Comparison of ENCODE assay signal across 10 mouse cellular contexts in the genomic region with DNA sequence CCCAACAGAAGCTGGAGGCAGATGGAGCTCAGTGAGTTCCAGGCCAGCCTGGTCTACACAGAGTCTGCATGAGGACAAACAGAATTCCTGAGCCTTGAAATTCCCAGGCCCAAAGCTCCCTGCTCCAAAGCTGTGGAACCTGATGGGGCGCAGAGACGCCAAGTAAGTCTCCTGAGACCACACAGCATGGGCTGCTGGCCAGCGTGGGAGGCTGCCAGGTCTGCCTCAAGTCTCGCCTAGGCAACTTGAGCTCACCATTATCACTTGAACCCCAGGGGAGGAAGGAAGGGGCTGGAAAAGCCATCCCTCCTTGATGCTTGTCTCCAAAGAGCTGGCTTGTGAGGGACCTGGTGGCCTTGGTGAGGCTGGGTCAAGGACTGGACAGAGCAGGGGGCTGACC. TPM values are rescaled to one million over a fixed set of nuclear protein-coding genes. Genes with fewer than 3 reads are reported as not detected.
DNase-seq lines count a peak whose midpoint lies in the region; ATAC-seq lines count a peak whose summit lies in the region.
"Had no signal": no experiment of that assay in that cellular context is flagged by ENCODE, and none has a peak within 500 bp of the region (broad histone marks: within the 10 kb centered on the region; RNA-seq: fewer than 3 reads in every experiment).

No protein-coding gene starts in this region.

- no peak overlapping the region for H3K4me3 ChIP-seq in hindbrain, embryonic 12.5 days
- no peak overlapping the region for H3K4me3 ChIP-seq in hindbrain, embryonic 11.5 days (ENCODE audit: low read depth, low read length)
- H3K4me3 ChIP-seq in heart, embryonic 10.5 days = peak overlapping the region; percentile 43
- H3K4me3 ChIP-seq: forebrain, embryonic 12.5 days had no signal

- H3K36me3 ChIP-seq in hindbrain, embryonic 12.5 days = peaks cover 32% of the 10 kb centered on the region
- H3K36me3 ChIP-seq in hindbrain, embryonic 11.5 days (ENCODE audit: control insufficient read depth, insufficient read depth, low read length) = peaks cover 14% of the 10 kb centered on the region; the same call in 1 of the 2 replicates
- H3K36me3 ChIP-seq in heart, embryonic 10.5 days = peaks cover 39% of the 10 kb centered on the region

- no peaks in the 10 kb centered on the region for H3K9me3 ChIP-seq in hindbrain, embryonic 12.5 days (replicated peaks)
- H3K9me3 ChIP-seq in hindbrain, embryonic 11.5 days (ENCODE audit: control insufficient read depth, low read length) = no peaks in the 10 kb centered on the region
- no peaks in the 10 kb centered on the region for H3K9me3 ChIP-seq in heart, embryonic 10.5 days
- H3K9me3 ChIP-seq: forebrain, embryonic 12.5 days had no signal

- 0 out of 2 replicates have a peak overlapping the region, but pooled peaks have one; percentile 3 for H3K4me2 ChIP-seq in hindbrain, embryonic 12.5 days (replicated peaks)
- no peak overlapping the region for H3K4me2 ChIP-seq in hindbrain, embryonic 11.5 days (replicated peaks; ENCODE audit: low read depth, low read length)
- H3K4me2 ChIP-seq: forebrain, embryonic 12.5 days had no signal

- H3K9ac ChIP-seq in hindbrain, embryonic 12.5 days = peak overlapping the region; percentile 18; the same call in 1 of the 2 replicates
- H3K9ac ChIP-seq in hindbrain, embryonic 11.5 days (ENCODE audit: low read depth, low read length) = no peak overlapping the region

- no peak for DNase-seq in hindbrain, embryonic 11.5 days (ENCODE audit: low spot score)
- DNase-seq in 3T3-L1 (ENCODE audit: low read depth, low spot score) = peak; percentile 51
- DNase-seq in heart, embryonic 10.5 days (ENCODE audit: low spot score) = no peak
- DNase-seq in kidney, postnatal 14 days = peak; percentile 61
- no peak for DNase-seq in cerebellum, postnatal 36 days
- DNase-seq in ovary, postnatal 36 days (ENCODE audit: low spot score) = no peak
- DNase-seq in cerebellum, postnatal 4 days (ENCODE audit: low spot score in 2 of 2) = no peak

- H3K27me3 ChIP-seq in hindbrain, embryonic 12.5 days = peaks cover 23% of the 10 kb centered on the region
- H3K27me3 ChIP-seq in hindbrain, embryonic 11.5 days (ENCODE audit: control insufficient read depth, insufficient read depth, low read length) = peaks cover 14% of the 10 kb centered on the region
- peaks cover 32% of the 10 kb centered on the region for H3K27me3 ChIP-seq in heart, embryonic 10.5 days (ENCODE audit: insufficient read depth, poor library complexity, severe bottlenecking)

- no peak overlapping the region for H3K27ac ChIP-seq in hindbrain, embryonic 12.5 days
- no peak overlapping the region for H3K27ac ChIP-seq in hindbrain, embryonic 11.5 days (ENCODE audit: low read depth, low read length)
- peak overlapping the region; percentile 89 for H3K27ac ChIP-seq in heart, embryonic 10.5 days
- H3K27ac ChIP-seq: forebrain, embryonic 12.5 days; macrophage had no signal

- H3K4me1 ChIP-seq in hindbrain, embryonic 12.5 days = peaks cover 7% of the 10 kb centered on the region
- no peaks in the 10 kb centered on the region; the same call in 1 of the 2 replicates for H3K4me1 ChIP-seq in hindbrain, embryonic 11.5 days (replicated peaks; ENCODE audit: control insufficient read depth, insufficient read depth, low read length)
- H3K4me1 ChIP-seq in heart, embryonic 10.5 days = peaks cover 75% of the 10 kb centered on the region

- no peak for ATAC-seq in hindbrain, embryonic 12.5 days (ENCODE audit: low FRiP score)
- ATAC-seq in hindbrain, embryonic 11.5 days (ENCODE audit: low FRiP score) = no peak

- 67% methylated on average over 4 of the region's 4 CpGs for WGBS in hindbrain, embryonic 12.5 days
- 65% methylated on average over 4 of the region's 4 CpGs for WGBS in hindbrain, embryonic 11.5 days
- 56% methylated on average over 4 of the region's 4 CpGs for WGBS in heart, embryonic 10.5 days

RNA-seq across cellular contexts. Expression of a gene that starts 1.5 kb away (rescaled TPM):
- polyA plus RNA-seq in hindbrain, embryonic 12.5 days (2016; fragmentation: Nextera tagmentation; extraction: Ambion mirVana) = 2.7 and 3.1 TPM in 2 replicates
- polyA plus RNA-seq in hindbrain, embryonic 11.5 days (2014; fragmentation: Nextera tagmentation; extraction: Ambion mirVana) = 2.3 TPM in 2 replicates
- 10.8 and 15.6 TPM in 2 replicates for polyA plus RNA-seq in heart, embryonic 10.5 days (2016; fragmentation: Nextera tagmentation; extraction: Ambion mirVana)
- polyA plus RNA-seq: macrophage had no signal

RNA-seq across cellular contexts. Expression of a gene that starts 9.1 kb away (rescaled TPM):
- 53.3 and 54.5 TPM in 2 replicates for polyA plus RNA-seq in hindbrain, embryonic 12.5 days (2016; fragmentation: Nextera tagmentation; extraction: Ambion mirVana)
- polyA plus RNA-seq in hindbrain, embryonic 11.5 days (2014; fragmentation: Nextera tagmentation; extraction: Ambion mirVana) = 26.0 and 28.9 TPM in 2 replicates
- 37.2 and 51.6 TPM in 2 replicates for polyA plus RNA-seq in heart, embryonic 10.5 days (2016; fragmentation: Nextera tagmentation; extraction: Ambion mirVana)

RNA-seq across cellular contexts. Expression of a gene that starts 13.1 kb away (rescaled TPM):
- polyA plus RNA-seq in hindbrain, embryonic 12.5 days (2016; fragmentation: Nextera tagmentation; extraction: Ambion mirVana) = not detected in 2 replicates
- not detected in 2 replicates for polyA plus RNA-seq in hindbrain, embryonic 11.5 days (2014; fragmentation: Nextera tagmentation; extraction: Ambion mirVana)
- not detected in 2 replicates for polyA plus RNA-seq in heart, embryonic 10.5 days (2016; fragmentation: Nextera tagmentation; extraction: Ambion mirVana)
- polyA plus RNA-seq: forebrain, embryonic 12.5 days; macrophage had no signal

RNA-seq across cellular contexts. Expression of a gene that starts 20.3 kb away (rescaled TPM):
- 92.0 and 93.4 TPM in 2 replicates for polyA plus RNA-seq in hindbrain, embryonic 12.5 days (2016; fragmentation: Nextera tagmentation; extraction: Ambion mirVana)
- polyA plus RNA-seq in hindbrain, embryonic 11.5 days (2014; fragmentation: Nextera tagmentation; extraction: Ambion mirVana) = 90.2 and 100 TPM in 2 replicates
- polyA plus RNA-seq in heart, embryonic 10.5 days (2016; fragmentation: Nextera tagmentation; extraction: Ambion mirVana) = 100 and 109 TPM in 2 replicates

RNA-seq across cellular contexts. Expression of a gene that starts 27.3 kb away (rescaled TPM):
- polyA plus RNA-seq in hindbrain, embryonic 12.5 days (2016; fragmentation: Nextera tagmentation; extraction: Ambion mirVana) = 11.4 and 12.9 TPM in 2 replicates
- 3.9 and 4.6 TPM in 2 replicates for polyA plus RNA-seq in hindbrain, embryonic 11.5 days (2014; fragmentation: Nextera tagmentation; extraction: Ambion mirVana)
- polyA plus RNA-seq in heart, embryonic 10.5 days (2016; fragmentation: Nextera tagmentation; extraction: Ambion mirVana) = 10.3 and 12.8 TPM in 2 replicates

Comparison
In these comparisons a context has a peak if more than half of its experiments do, and no peak if none do; other contexts are left out.
1. DNase-seq: peak in 3T3-L1 (single experiment) and kidney, postnatal 14 days (single experiment); none in hindbrain, embryonic 11.5 days (single experiment), heart, embryonic 10.5 days (single experiment), cerebellum, postnatal 36 days (0 of 2), ovary, postnatal 36 days (single experiment) and cerebellum, postnatal 4 days (0 of 2).